Mouse (Mus musculus) embryonic facial prominence, embryonic 15.5 days (tissue): Measurements from ENCODE around the gene Gm44503. TPM values are rescaled to one million over a fixed set of nuclear protein-coding genes. Genes with fewer than 3 reads are reported as not detected.

Experiments used
- ATAC-seq: fragments of 200-750 bp; cut with Nextera tagmentation; 2 replicates; pipeline ENCODE4 v1.8.0; 2017; ENCODE audit warnings: low read depth, moderate TSS enrichment; ENCODE audit not compliant: insufficient number of reproducible peaks, low FRiP score, low TSS enrichment
- H3K27ac ChIP-seq: fragments of 300-500 bp; sonication (generic); replicated peaks from 2 replicates; pipeline ENCODE4 v1.5.1; 2015; ENCODE audit warnings: mild to moderate bottlenecking, inconsistent platforms
- H3K27me3 ChIP-seq: fragments of 300-500 bp; sonication (generic); 2 replicates; pipeline ENCODE4 v1.6.1; 2015; ENCODE audit warnings: inconsistent platforms
- H3K36me3 ChIP-seq: fragments of 300-500 bp; sonication (generic); 2 replicates; pipeline ENCODE4 v1.6.1; 2015; ENCODE audit warnings: mild to moderate bottlenecking, inconsistent platforms
- H3K4me1 ChIP-seq: fragments of 300-500 bp; sonication (generic); 2 replicates; pipeline ENCODE4 v1.6.1; 2015; ENCODE audit warnings: inconsistent platforms
- H3K4me2 ChIP-seq: fragments of 300-500 bp; sonication (generic); replicated peaks from 2 replicates; pipeline ENCODE4 v1.6.1; 2015; ENCODE audit warnings: mild to moderate bottlenecking, inconsistent platforms
- H3K4me3 ChIP-seq: fragments of 300-500 bp; sonication (generic); replicated peaks from 2 replicates; pipeline ENCODE4 v1.5.1; 2015; ENCODE audit warnings: mild to moderate bottlenecking, inconsistent platforms
- H3K9ac ChIP-seq: fragments of 300-500 bp; sonication (generic); 2 replicates; pipeline ENCODE4 v1.6.1; 2015; ENCODE audit warnings: inconsistent platforms
- H3K9me3 ChIP-seq: fragments of 300-500 bp; sonication (generic); replicated peaks from 2 replicates; pipeline ENCODE4 v1.6.1; 2016; ENCODE audit warnings: inconsistent platforms
- WGBS: fragments of 180-500 bp; shearing (Covaris S2); methylation state at CpG from one replicate; pipeline ENCODE4 v1.1.7; 2015; 5-methylcytosine and 5-hydroxymethylcytosine counted together
- polyA plus RNA-seq: library from polyadenylated mRNA; unstranded; fragments of >200 nt; fragmentation: Nextera tagmentation; extraction: Ambion mirVana; gene quantifications from 2 replicates; pipeline ENCODE4 v1.2.1, GENCODE M21; 2015

Gene Gm44503
- polyA plus RNA-seq, 1 experiment from 2014 or later, result not detected

- H3K9ac ChIP-seq, result no peak overlapping the region
- no peaks in the 10 kb centered on the region for H3K9me3 ChIP-seq
- H3K27me3 ChIP-seq, result no peaks in the 10 kb centered on the region
- H3K4me3 ChIP-seq, result no peak overlapping the region
- 61% methylated on average over 3 of the region's 3 CpGs for WGBS
- no peak overlapping the region for H3K4me2 ChIP-seq
- H3K27ac ChIP-seq, result no peak overlapping the region
- H3K36me3 ChIP-seq, result peaks cover 38% of the 10 kb centered on the region
- H3K4me1 ChIP-seq, result no peaks in the 10 kb centered on the region
- ATAC-seq, result no peak
Measured at GRCm38 (mm10) chr9:72943424-72943823, 15.2 kb upstream of the Gm44503 start.

- Histone ChIP-seq H3K36me3 (peaks cover 38% of the 10 kb centered on the region), H3K4me2 (no peak overlapping the region), H3K27ac (no peak overlapping the region), H3K9ac (no peak overlapping the region), H3K27me3 (no peaks in the 10 kb centered on the region), H3K9me3 (no peaks in the 10 kb centered on the region), H3K4me3 (no peak overlapping the region), H3K4me1 (no peaks in the 10 kb centered on the region)
- WGBS, result 89% methylated on average over 13 of the region's 13 CpGs
- no peak for ATAC-seq
Measured at GRCm38 (mm10) chr9:72944286-72944685, 14.4 kb upstream of the Gm44503 start.

GRCm38 (mm10) chr9:72947010-72947409, 11.6 kb upstream of the Gm44503 start:
- no peak for ATAC-seq
- Histone ChIP-seq H3K4me2 (no peak overlapping the region), H3K27me3 (no peaks in the 10 kb centered on the region), H3K27ac (no peak overlapping the region), H3K4me3 (no peak overlapping the region), H3K9ac (no peak overlapping the region), H3K36me3 (peaks cover 38% of the 10 kb centered on the region), H3K4me1 (no peaks in the 10 kb centered on the region), H3K9me3 (no peaks in the 10 kb centered on the region)
- WGBS, result 100% methylated on average over 1 of the region's 1 CpGs

- Histone ChIP-seq H3K9me3 (no peaks in the 10 kb centered on the region), H3K36me3 (peaks cover 25% of the 10 kb centered on the region), H3K4me3 (no peak overlapping the region), H3K4me2 (no peak overlapping the region), H3K4me1 (no peaks in the 10 kb centered on the region), H3K27me3 (no peaks in the 10 kb centered on the region), H3K9ac (no peak overlapping the region), H3K27ac (no peak overlapping the region)
- no peak for ATAC-seq
- WGBS, result 70% methylated on average over 7 of the region's 7 CpGs
Measured at GRCm38 (mm10) chr9:72949572-72949971, 9.1 kb upstream of the Gm44503 start.

GRCm38 (mm10) chr9:72954746-72955145, 3.9 kb upstream of the Gm44503 start:
- Histone ChIP-seq H3K9me3 (no peaks in the 10 kb centered on the region), H3K9ac (no peak overlapping the region), H3K4me3 (no peak overlapping the region), H3K27me3 (no peaks in the 10 kb centered on the region), H3K36me3 (no peaks in the 10 kb centered on the region), H3K4me1 (0 out of 2 replicates have a peak, but pooled peaks cover 4% of the 10 kb centered on the region), H3K4me2 (no peak overlapping the region), H3K27ac (no peak overlapping the region)
- no peak for ATAC-seq
- 54% methylated on average over 2 of the region's 2 CpGs for WGBS

- Histone ChIP-seq H3K4me3 (no peak overlapping the region), H3K4me1 (0 out of 2 replicates have a peak, but pooled peaks cover 4% of the 10 kb centered on the region), H3K4me2 (no peak overlapping the region), H3K9me3 (no peaks in the 10 kb centered on the region), H3K27me3 (no peaks in the 10 kb centered on the region), H3K36me3 (no peaks in the 10 kb centered on the region), H3K9ac (no peak overlapping the region), H3K27ac (no peak overlapping the region)
- 17% methylated on average over 1 of the region's 1 CpGs for WGBS
- no peak for ATAC-seq
Measured at GRCm38 (mm10) chr9:72955546-72955945, 3.1 kb upstream of the Gm44503 start.

GRCm38 (mm10) chr9:72961346-72961745, 2.7 kb downstream of the Gm44503 start:
- 67% methylated on average over 8 of the region's 8 CpGs for WGBS
- Histone ChIP-seq H3K4me2 (no peak overlapping the region), H3K9ac (no peak overlapping the region), H3K27me3 (no peaks in the 10 kb centered on the region), H3K9me3 (no peaks in the 10 kb centered on the region), H3K27ac (no peak overlapping the region), H3K4me1 (0 out of 2 replicates have a peak, but pooled peaks cover 4% of the 10 kb centered on the region), H3K4me3 (no peak overlapping the region), H3K36me3 (no peaks in the 10 kb centered on the region)
- ATAC-seq, result no peak

GRCm38 (mm10) chr9:72961959-72962358, 3.3 kb downstream of the Gm44503 start:
- no peak overlapping the region for H3K9ac ChIP-seq
- H3K4me1 ChIP-seq, result 0 out of 2 replicates have a peak, but pooled peaks cover 4% of the 10 kb centered on the region
- no peaks in the 10 kb centered on the region for H3K36me3 ChIP-seq
- 65% methylated on average over 15 of the region's 15 CpGs for WGBS
- H3K9me3 ChIP-seq, result no peaks in the 10 kb centered on the region
- H3K27me3 ChIP-seq, result no peaks in the 10 kb centered on the region
- H3K4me3 ChIP-seq, result no peak overlapping the region
- H3K4me2 ChIP-seq, result no peak overlapping the region
- H3K27ac ChIP-seq, result no peak overlapping the region
- no peak for ATAC-seq

- WGBS, result 35% methylated on average over 11 of the region's 11 CpGs
- H3K4me3 ChIP-seq, result no peak overlapping the region
- ATAC-seq, result no peak
Measured at GRCm38 (mm10) chr9:72968349-72969061, 9.9 kb downstream of the Gm44503 start.

GRCm38 (mm10) chr9:72969874-72970273, 11.2 kb downstream of the Gm44503 start:
- ATAC-seq, result no peak
- H3K4me2 ChIP-seq, result no peak overlapping the region
- H3K27me3 ChIP-seq, result no peaks in the 10 kb centered on the region
- H3K36me3 ChIP-seq, result no peaks in the 10 kb centered on the region
- no peaks in the 10 kb centered on the region for H3K9me3 ChIP-seq
- no peaks in the 10 kb centered on the region for H3K4me1 ChIP-seq
- no peak overlapping the region for H3K4me3 ChIP-seq
- WGBS, result 62% methylated on average over 7 of the region's 7 CpGs
- no peak overlapping the region for H3K27ac ChIP-seq
- H3K9ac ChIP-seq, result no peak overlapping the region

More at GRCm38 (mm10) chr9:72968349-72969061, 9.9 kb downstream of the Gm44503 start:
- no peaks in the 10 kb centered on the region for H3K4me1 ChIP-seq
- H3K9me3 ChIP-seq, result no peaks in the 10 kb centered on the region
- no peak overlapping the region for H3K9ac ChIP-seq
- H3K27me3 ChIP-seq, result no peaks in the 10 kb centered on the region
- no peaks in the 10 kb centered on the region for H3K36me3 ChIP-seq
- H3K27ac ChIP-seq, result no peak overlapping the region
- no peak overlapping the region for H3K4me2 ChIP-seq

- H3K4me2 ChIP-seq, result no peak overlapping the region
- no peak overlapping the region for H3K27ac ChIP-seq
- H3K36me3 ChIP-seq, result no peaks in the 10 kb centered on the region
- H3K9me3 ChIP-seq, result no peaks in the 10 kb centered on the region
- H3K4me1 ChIP-seq, result no peaks in the 10 kb centered on the region
- no peak overlapping the region for H3K9ac ChIP-seq
- no peaks in the 10 kb centered on the region for H3K27me3 ChIP-seq
- WGBS, result 87% methylated on average over 5 of the region's 5 CpGs
- no peak for ATAC-seq
- H3K4me3 ChIP-seq, result no peak overlapping the region
Measured at GRCm38 (mm10) chr9:72972435-72972834, 13.8 kb downstream of the Gm44503 start.

GRCm38 (mm10) chr9:72972984-72973383, 14.3 kb downstream of the Gm44503 start:
- no peak overlapping the region for H3K4me3 ChIP-seq
- no peaks in the 10 kb centered on the region for H3K36me3 ChIP-seq
- ATAC-seq, result no peak
- H3K4me1 ChIP-seq, result no peaks in the 10 kb centered on the region
- no peak overlapping the region for H3K27ac ChIP-seq
- no peak overlapping the region for H3K9ac ChIP-seq
- H3K9me3 ChIP-seq, result no peaks in the 10 kb centered on the region
- no peak overlapping the region for H3K4me2 ChIP-seq
- H3K27me3 ChIP-seq, result no peaks in the 10 kb centered on the region
